Mouse (Mus musculus): Measurements from ENCODE around the gene Flad1.
A peak's percentile ranks its signal among the peaks of the same experiment; 100 is the strongest.
"Not testable (repeated sequence)": the region's sequence is repeated elsewhere in the genome, so short reads cannot be mapped to it uniquely, and the experiment has no call there.

Gene Flad1

DNA sequence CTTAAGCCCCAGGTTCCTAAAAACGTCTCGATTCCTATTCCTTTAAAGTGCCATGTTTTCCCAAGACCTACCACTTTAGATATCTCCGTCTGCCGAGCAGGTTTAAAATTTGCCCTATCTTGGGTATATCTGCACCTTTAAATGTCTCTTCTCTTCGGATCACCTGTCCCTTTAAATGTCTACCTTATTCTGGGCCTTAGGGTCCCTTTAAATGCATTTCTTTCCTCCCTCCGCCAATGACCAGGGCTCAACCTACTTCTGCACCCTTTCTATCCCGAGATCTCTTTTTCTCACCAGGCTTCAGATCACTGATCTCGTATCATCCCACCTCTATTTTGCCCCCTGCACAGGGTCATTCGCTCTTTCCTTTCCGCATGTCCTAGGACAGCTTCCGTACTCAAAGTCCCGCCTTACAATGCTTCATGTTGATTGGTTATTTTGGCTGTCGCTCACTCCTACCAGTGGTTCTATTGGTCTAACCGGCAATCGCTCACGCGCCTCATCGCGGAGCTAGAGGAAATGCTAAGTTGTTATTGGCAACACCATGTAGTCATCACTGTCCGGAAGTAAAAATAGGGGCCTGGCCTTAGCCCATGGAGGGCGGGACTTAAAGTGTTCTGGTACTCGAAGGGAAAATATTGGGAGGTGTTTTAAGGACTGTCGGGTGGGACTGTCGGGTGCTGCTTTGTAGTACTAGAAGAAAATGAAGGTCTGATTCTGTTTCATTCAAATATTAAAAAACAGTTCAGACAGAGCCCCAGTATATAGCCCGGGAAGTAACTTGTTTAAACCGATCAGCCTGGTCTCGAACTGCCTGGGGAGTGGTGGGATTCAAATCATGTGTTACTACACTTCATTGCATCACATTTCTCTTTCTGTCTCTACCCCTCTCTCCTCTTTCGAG, at the start of gene Flad1:
Flad1 (minus strand) TSS at position 381 of the 904 bp plus-strand sequence.
- peak; percentile 100 for DNase-seq

DNA sequence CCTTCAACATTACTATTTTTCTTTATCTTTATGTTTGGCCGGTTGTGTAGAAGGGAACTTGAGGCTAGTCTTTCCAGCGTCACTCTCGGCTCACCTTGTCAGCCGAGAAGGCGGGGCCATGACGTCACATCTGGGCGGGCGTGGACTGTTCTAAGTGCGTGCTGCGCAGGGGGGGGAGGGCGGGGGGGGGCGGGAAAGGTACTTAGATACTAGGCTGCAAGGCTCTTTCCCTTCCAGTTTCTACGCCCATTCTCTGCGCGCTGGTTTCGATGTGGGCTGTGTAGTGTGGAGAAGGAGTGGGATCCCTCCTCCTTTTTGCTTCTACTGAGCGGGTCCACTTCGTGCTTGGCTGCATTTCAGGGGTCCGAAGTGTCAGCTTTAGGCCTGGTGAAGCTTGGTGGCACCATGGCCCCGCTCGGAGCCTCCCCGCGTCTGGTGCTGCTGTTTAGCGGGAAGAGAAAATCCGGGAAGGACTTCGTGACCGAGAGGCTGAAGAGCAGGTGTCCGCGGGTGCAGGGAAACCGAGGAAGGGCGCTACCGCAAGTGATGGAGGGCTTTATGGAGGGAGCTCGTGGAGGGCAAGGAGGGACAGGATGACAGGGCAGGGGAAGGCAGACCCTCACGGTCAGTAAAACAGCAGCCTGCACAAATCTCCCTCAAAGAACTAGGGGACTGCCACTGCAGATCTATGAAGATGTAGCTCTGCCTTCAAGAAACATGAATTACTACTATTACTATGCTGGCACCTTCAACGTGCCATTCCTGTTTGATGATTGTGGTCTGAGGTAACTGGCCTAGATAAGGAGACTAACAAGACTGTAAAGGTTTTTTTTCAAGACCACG, 47.5 kb upstream of the Flad1 start:
- peak; percentile 92 to 94 for DNase-seq

DNA sequence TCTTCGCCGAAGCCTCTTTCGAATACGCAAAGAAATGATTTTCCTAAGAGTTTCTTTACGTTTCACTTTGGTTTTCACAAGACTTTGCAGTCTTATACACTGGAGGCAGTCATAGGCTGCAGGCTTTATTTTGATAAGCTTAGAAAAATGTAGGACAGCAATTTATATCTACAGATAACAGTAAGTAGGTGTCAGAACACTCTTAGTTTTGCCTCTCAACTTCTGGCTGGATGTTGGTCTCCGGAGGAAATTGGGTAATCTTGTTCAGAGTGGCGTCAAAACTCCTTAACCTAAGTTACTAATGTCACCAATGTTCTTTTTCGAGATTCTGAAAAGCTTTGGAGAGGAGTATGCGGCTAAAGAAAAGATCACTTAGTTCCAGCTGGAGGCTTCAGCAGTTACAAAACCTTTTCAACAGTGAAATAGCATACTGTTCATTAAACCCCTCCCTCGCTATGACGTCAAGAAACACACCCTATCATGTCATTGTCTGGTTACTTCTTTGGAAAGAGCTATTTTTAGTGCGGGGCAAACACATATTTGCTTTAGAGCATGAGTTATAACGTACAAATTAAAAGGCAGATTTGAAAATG, 46.8 kb upstream of the Flad1 start:
- DNase-seq: no peak

DNA sequence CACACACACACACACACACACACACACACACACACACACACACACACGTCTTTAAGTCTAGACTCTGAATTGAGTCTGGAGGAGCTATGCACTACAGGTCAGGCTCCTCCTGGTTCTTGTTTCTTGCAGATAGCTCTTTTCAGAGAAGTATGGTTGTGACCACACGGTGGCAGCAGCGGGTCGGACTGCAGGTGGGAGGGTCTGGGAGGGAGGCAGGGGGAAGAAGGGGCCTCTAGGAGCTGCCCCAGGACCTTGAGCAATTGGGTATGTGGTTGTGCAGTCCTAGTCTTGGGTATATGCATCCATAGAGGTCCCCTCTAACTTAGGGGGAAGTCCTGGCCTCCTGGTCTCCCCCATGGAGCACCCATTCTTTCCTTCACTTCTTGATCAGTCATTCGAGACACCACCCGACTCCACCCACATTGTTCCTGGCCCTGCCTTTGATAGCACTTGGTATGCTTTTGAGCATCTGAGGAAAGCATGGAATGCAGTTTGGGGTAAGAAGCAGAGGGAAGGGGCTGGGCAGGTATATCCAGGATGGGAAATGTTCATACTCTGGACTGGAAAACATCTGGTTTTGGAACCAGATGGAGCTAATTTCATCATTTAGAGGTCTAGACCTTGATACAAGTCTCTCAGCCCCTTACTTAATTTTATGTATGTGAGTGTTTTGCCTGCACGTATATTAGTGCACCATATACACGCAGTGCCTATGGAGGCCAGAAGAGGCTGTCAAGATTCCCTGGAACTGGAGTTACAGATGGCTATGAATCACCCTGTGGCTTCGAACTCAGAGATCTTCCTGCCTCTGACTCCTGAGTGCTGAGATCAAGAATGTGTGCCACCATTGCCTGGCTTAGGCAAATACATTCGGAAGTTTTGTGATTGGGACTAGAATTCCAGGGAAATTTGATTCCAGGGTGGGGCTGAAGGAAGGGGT, 45.3 kb upstream of the Flad1 start:
- DNase-seq: peak; percentile 54 to 77

DNA sequence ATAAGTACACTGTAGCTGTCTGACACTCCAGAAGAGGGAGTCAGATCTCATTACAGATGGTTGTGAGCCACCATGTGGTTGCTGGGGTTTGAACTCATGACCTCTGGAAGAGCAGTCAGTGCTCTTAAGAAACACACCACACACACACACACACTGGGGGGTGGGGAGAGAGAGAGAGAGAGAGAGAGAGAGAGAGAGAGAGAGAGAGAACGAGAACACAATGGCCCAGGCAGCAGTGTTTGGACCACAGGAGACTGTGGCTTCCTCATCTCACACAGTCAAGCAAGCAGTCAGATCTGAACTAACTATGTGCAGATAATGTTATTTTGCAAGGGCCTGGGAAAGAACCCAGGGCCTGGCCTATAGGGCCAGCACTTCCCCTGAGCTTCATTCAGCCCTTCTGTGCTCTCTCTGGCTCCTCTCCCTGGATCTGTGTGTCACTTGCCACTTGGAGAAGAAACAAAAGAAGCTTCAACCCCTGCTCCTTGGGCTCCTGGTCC, 44.2 kb upstream of the Flad1 start:
- no peak for DNase-seq

DNA sequence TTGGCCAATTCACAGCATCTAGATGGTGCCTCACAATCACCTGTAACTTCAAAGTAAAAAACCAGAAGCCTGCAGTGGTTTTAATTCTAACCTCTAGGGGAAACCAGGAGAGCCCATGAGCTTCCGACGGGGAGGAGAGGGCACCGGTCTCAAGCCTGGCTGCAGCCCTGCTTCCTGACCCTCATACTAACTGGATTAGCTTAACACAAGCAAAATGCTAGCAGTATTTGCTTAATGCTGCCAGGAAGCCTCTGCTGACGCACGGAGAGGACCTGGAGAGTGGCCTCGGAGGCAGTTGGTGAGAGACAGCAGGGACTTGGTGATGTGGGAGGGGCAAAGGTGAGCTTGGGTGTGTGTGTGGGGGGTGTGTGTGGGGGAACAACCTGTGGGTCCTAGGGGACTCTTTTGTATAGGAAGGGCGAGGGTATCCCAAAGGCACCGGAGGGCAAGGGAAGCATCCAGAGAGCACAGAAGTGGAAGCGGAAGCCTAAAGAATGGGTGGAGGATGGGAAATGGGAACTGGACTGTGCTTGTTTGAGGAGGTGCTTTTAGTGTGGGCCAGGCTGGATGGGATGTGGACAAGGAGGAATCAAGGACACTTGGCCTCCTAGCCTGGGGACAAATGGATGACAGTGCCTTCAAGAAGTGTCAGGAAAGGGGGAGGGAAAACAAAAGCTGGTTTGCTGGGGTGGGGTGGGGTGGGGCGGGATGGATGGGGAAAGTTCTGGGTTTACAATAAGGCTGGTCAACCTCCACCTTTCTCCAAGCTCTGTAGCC, 42.9 kb upstream of the Flad1 start, which contains the start of gene Pmvk:
Pmvk (plus strand) TSS at position 141 of the 777 bp plus-strand sequence.
- DNase-seq: no peak

DNA sequence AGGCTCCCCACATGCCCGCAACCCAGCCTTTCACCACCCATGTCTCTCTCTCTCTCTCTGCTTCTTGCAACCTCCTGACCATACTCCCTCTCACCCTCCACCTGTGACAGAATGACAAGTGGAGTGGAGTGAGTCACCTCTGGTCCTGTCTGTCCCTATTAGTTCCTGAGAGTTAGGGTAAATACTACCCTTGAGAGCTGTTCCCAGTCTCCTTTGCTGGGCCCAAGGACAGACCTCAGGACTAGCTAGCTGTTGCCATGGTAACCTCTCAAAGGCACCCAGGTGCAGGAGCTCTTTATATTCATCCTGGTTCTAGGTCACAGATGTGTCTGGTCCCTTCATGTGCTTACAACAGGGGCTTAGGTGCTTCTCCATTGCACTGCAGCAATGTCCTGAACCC, 40.2 kb upstream of the Flad1 start:
- DNase-seq: no peak

DNA sequence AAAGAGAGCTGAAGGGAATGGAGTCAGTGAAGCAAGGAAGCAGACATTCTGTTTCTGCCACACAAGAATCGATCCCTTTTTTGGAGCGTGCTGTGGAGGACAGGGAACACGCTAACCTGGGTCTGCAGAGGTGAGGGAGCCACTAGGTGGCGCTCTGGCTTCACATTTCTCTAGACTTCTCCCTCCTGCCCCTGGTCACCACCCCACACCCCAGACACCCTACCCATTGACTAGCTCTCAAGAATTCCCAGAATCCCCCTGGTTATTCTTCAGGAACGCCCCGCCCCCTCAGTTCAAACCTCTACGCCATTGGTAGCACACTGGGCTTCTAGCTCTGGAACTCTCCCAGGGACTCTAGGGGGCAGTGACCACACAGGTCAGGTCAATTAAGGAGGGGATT, 37.9 kb upstream of the Flad1 start:
- DNase-seq: peak; percentile 73 to 78

DNA sequence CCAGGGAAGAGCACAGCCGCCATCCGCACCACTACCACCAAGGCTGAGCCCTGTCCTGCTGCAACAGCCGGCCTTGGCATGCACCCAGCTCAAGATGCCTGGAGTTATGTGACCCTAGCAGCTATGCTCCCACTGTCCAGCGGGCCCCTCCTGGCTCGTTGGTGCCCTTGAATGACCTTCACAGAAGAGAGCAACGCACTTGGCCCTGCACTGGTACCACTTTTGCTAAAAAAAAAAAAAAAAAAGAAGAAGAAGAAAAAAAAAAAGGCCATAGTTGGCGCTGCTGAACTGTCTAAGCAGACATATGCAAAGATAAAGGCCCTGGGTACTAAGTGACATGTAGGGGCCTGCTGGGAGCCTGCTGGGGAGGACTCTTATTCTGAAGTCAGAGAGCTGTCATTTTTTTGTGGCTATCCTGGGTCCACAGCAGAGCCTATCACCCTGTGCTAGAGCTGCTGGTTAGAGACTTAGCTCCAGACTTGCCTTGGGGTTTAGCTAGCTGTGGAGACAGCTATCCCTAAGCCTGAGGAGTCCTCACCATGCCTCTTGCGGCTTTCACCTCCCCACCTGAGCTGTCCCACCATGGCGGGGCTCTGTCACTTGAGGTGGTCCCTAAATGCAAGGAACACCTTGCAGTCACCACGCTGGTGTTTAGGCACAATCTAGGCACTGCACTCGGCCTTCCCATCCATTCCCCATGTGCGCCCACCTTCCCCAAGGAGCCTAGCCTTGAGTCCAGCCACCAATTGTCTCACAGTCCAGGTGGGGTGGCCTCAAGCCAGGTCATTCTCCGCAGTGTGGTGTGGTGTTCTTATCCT, 37.3 kb upstream of the Flad1 start:
- peak; percentile 47 to 49 for DNase-seq

DNA sequence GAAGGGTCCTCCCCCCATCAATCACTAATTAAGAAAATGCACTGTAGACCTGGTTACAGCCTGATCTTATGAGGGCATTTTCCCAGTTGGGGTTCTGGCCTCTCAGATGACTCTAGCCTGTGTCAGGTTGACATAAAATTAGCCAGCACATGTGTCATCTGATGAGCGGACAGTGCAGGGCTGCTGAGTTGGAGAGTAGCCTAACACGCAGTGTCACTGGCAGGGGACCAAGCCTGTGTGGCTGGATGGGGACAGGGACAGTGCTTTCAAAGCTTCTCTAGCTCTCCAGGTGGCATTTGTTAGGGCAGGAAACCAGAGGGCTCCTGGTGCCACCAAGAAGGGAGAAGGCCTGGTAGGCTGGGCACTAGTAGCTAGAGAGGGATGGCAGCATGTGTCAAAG, 29.0 kb upstream of the Flad1 start:
- no peak for DNase-seq

DNA sequence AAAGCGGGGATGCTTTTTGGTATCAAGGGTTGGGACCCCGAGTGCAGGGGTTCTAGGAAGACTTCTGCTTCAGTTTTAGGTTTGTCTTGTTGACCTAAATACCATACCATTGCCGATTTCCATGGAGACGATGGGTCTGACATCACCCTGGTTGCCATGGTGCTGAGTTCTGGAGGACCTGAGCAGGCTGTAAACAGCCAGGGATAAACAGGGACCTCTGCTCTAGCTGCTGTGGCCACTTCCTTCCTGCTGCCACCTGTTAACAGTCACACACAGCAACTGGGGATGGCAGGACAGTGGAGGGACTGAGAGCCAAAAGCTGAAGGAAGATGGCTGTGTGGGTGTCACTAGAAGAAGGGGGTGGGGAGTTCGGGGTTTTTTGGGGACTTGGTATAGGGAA, 25.6 kb upstream of the Flad1 start:
- no peak for DNase-seq

DNA sequence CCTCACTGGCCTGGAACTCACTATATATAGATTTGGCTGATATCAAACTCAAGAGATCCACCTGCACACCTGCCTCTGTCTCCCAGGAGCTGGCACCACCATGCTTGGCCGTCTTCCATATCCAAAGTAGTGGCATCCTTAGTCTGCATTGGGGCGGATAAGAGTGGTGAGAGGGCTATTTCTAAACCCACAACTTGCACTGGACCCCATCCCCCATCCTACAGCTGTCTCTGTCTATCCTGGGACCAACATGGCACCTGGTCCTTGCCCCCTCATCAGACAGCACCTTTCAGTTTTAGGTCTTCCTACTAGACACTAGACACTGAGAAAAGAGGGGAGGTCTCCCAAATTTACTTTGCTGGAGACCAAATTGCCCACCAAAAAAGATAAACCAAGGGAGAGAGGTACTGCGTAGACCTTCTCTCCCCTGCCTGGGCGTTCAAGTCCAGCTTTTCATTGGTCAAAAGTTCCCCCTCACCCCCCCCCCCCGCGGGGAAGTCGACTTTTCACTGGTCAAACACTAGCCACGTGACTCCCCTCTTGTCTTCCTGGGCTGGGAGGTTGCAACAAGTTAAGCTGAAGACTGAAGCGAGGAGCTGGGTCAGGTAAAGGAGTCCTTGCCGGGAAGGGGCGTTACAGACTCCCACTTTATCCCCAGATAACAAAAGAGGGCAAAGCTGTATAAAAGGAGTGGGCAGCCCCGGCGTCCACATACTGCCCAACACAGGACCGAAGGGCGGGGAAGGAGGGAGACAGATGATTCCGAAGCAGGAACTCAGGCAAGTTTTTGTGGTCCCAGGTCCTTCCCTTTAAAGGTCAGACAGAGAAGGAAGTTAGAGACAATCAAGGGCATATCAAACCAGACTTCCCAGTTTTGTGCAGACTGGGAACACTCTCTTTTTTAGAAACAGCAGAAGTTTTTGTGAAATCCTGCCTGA, 24.8 kb upstream of the Flad1 start, which contains the start of gene Pbxip1:
Pbxip1 (plus strand) TSS at position 531 of the 938 bp plus-strand sequence.
- DNase-seq: peak; percentile 71 to 76

DNA sequence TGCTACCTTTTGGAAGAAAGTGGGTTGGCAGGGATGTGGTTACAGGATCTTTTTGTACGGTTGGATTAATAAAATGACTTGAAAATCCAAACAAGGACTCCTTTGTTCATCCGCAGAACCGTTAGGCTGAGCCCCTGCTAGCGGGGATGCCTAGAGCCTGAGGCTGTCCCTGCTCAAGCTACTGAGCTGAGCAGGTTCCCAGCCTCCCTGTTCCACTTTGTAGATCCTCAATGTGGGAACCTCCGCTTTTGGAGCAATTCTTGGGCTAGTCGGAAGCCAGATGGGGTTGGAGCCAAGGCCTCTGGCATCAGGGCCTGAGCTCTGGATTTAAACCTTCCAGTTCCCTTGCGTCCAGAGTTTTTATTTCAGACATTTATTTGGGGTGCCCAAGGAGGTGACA, 23.4 kb upstream of the Flad1 start:
- DNase-seq: no peak

DNA sequence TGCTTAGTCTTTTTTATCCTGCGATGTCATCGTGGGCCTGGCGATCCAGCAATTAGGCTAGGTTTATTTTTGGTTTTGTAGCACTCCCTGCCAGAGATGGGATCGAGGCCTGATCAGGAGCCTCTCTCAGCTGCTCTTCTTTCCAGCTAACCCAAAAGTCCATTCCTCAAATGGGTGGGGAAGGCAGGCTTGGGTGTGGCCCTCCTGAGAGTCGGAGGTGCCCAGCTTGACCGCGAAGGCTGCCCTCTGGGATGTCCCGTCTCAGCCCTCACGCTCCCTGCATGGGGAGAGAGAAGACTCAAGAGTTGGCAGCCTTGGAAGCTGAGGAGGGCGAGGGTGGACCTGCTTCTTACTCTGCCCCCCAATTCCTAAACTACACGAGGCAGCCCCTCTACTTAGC, 22.9 kb upstream of the Flad1 start:
- DNase-seq: no peak

DNA sequence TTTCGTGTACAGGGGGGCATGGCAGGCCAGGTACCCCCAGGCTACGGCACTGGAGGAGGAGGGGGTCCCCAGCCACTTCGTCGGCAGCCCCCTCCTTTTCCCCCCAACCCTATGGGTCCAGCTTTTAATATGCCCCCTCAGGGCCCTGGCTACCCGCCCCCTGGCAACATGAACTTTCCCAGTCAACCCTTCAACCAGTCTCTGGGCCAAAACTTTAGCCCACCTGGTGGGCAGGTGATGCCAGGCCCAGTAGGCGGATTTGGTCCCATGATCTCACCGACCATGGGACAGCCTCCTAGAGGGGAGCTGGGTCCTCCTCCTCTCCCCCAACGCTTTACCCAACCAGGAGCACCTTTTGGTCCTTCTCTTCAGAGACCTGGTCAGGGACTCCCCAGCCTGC, 20.9 kb upstream of the Flad1 start:
- no peak for DNase-seq

DNA sequence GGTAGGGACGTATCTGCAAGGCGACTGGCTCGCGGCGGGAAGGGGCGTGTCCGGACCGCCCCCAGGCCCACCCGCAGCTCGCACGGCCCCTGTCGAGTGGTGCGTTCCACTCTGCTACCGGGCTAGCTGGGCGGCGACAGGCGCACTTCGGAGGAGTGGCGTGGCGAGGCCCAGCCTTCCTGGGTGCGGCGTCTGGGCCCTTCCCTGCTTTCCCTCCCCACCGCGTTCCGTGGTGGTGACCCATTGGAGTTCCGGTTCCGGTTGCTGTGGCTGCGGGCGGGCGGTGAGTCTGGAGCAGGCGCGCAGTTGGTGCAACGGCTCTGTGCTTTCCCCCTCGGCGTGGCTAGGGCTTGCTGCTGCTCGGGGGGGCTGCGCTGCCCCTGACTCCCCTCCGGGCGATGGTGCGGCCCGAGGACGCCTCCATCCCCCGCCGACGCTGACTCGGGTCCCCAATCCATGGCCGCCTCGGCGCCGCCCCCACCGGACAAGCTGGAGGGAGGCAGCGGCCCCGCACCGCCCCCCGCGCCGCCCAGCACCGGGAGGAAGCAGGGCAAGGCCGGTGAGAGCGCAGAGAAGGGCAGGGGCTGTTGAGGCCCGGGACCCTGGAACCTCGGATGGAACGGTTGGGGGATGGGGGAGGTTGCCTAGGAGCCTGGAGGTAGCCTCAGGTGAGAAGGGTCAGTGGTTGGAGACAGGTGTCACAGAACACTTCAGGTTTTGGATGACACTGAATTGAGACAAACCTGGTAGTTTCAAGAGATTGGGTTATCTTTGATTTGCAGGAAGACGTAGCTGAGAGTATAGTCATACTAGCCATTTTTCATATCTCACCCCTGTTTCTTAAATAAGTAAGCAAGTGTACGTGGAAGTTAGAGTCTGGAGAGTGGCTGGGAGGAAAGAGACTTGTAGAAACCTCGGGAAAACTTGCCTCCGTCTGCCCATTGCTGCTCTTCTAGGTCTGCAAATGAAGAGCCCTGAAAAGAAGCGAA, 18.8 kb upstream of the Flad1 start, which contains the start of gene Pygo2:
Pygo2 (plus strand) TSS at position 44 of the 989 bp plus-strand sequence.
- DNase-seq: peak; percentile 96

DNA sequence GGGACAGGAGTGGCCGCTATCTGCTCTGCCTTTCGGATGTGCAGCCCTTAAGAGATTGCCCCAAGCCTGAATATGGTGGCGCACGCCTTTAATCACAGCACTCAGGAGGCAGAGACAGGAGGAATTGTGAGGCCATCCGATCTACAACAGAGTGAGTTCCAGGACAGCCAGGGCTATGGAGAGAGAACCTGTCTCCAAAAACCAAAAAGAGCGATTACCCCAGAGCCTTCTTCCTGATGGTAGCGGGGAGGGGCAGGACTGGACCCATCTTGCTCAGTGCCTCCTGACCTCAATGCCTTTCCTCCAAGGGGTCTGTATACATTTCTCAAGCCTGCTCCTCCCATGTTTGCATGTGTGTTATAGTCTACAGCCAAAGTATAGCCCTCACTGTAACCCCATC, 17.4 kb upstream of the Flad1 start:
- not testable (repeated sequence) for DNase-seq

DNA sequence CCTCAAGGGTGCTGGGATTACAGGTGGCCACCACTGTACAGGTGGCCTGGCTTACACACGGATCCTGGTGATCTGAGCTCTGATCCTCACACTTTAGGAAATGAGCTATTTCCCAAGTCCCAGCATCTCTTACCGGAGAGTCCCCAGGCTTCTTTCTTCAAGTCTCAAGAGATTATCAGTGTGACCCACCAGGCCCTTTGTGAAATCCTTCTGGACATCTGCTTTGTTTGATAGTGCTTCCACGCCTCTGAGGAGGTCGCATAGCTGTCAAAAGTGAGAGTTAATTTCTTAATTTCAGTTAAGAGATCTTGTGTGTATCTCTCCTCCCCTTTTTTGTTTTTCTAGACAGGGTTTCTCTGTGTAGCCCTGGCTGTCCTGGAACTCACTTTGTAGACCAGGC, 14.2 kb upstream of the Flad1 start:
- no peak for DNase-seq
